Mouse (Mus musculus) embryonic stem cell, embryonic (primary cell): Measurements from ENCODE around the gene Hps1.

Source experiments
- CTCF ChIA-PET, 4 experiments: fragments of 300-600 bp in 2 of 4; fragments of 350-600 bp in 2 of 4; sonication (Branson Sonifier 250); formaldehyde crosslinking; loops; one replicate each; lab custom pipeline; 2022; ENCODE audit warnings: inconsistent platforms in 2 of 4; lab: Charles Lee
- POLR2A ChIA-PET, 4 experiments: fragments of 300-600 bp in 2 of 4; fragments of 350-600 bp in 2 of 4; sonication (Branson Sonifier 250); formaldehyde crosslinking; loops; one replicate each; lab custom pipeline; 2022; ENCODE audit warnings: antibody characterized with exemption in 4 of 4, inconsistent platforms in 1 of 4; lab: Charles Lee

Gene Hps1

DNA sequence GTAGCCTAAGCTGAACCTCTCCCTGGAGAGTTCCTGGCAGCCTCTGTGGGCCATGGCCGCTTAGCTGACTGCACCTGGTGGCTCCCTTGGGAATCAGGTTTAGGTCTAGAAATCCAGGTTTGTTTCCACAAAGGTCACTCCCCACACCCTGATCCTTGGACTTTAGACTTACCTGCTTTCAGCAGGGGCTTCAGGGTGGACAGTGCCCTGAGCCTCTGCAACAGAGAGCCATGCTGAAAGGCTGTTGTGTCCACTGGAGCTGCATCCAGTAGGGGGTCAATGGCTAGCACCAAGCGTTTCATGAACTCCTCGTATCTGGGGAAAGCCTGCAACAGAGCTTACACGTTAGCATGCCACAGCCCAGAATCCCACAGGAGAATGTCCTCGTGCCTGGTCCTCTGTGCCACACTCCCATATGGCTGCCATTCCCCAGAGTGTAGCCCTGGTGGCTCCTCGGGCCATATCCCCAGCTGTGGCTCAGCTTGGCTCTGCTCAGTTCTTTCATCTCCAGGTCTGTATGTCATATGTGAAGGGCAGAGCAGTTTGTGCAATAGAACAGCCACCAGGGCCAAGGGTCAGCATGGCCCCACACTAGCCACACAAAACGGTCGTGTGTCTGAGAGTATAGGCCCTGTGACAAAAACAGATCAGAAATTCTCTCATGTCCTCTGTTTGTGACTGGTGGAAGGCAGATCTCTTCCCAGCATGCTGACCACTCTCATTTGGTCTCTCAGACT, 39.4 kb downstream of the Hps1 start:
- CTCF ChIA-PET, result no interaction called here
- POLR2A ChIA-PET, result interaction anchor here in 2 of 4 experiments (0.6 to 1.4 kb wide), 2 partner anchors 13 to 113 kb away, joined by 3 read pairs; no protein-coding TSS in a partner anchor

DNA sequence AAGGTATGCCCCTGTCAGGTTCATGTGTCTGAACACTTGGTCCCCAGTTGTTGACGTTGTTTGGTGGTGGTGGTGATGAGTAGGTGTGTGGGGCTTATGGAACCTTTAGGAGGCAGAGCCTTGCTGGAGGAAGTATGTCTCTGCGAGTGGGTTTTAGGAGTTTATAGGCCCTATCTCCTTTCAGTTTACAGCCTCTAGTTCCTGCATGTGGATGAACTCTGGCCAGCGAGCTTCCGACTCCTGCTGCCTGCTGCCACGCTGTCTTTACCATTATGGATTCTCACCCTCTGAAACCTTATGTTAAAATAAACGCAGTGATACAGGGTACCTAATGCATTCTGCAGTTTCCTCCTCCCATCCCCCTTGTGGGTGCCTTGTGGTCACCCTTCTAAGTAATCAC, 40.0 kb downstream of the Hps1 start:
- ChIA-PET POLR2A (no interaction called here), CTCF (no interaction called here)

- CTCF ChIA-PET, result interaction anchor here in 1 of 4 experiments (0.6 kb wide), 1 partner anchor 416 kb away, joined by 3 read pairs; no protein-coding TSS in a partner anchor
- POLR2A ChIA-PET, result no interaction called here
Observed at GRCm38 (mm10) chr19:42737753-42738152, 42.0 kb downstream of the Hps1 start.

GRCm38 (mm10) chr19:42734982-42735381, 44.8 kb downstream of the Hps1 start:
- ChIA-PET CTCF (no interaction called here), POLR2A (interaction anchor here in 2 of 4 experiments (1.4 to 1.5 kb wide), 2 partner anchors 17 to 23 kb away, joined by 3 read pairs; partner anchors contain the start of gene Pyroxd2 (in 1 of the 2))

- ChIA-PET POLR2A (no interaction called here), CTCF (interaction anchor here in 1 of 4 experiments (0.6 kb wide), 1 partner anchor 1048 kb away, joined by 4 read pairs; no protein-coding TSS in a partner anchor)
Observed at GRCm38 (mm10) chr19:42727424-42727823, 52.4 kb downstream of the Hps1 start.

GRCm38 (mm10) chr19:42726766-42727165, 53.0 kb downstream of the Hps1 start:
- CTCF ChIA-PET, result no interaction called here
- POLR2A ChIA-PET, result interaction anchor here in 2 of 4 experiments (0.5 to 1.3 kb wide), 2 partner anchors 38 to 1788 kb away, joined by 3 to 4 read pairs; no protein-coding TSS in a partner anchor

- ChIA-PET POLR2A (interaction anchor here in 1 of 4 experiments (1.3 kb wide), 1 partner anchor 39 kb away, joined by 3 read pairs; no protein-coding TSS in a partner anchor), CTCF (no interaction called here)
Observed at GRCm38 (mm10) chr19:42725973-42726350, 53.8 kb downstream of the Hps1 start.

DNA sequence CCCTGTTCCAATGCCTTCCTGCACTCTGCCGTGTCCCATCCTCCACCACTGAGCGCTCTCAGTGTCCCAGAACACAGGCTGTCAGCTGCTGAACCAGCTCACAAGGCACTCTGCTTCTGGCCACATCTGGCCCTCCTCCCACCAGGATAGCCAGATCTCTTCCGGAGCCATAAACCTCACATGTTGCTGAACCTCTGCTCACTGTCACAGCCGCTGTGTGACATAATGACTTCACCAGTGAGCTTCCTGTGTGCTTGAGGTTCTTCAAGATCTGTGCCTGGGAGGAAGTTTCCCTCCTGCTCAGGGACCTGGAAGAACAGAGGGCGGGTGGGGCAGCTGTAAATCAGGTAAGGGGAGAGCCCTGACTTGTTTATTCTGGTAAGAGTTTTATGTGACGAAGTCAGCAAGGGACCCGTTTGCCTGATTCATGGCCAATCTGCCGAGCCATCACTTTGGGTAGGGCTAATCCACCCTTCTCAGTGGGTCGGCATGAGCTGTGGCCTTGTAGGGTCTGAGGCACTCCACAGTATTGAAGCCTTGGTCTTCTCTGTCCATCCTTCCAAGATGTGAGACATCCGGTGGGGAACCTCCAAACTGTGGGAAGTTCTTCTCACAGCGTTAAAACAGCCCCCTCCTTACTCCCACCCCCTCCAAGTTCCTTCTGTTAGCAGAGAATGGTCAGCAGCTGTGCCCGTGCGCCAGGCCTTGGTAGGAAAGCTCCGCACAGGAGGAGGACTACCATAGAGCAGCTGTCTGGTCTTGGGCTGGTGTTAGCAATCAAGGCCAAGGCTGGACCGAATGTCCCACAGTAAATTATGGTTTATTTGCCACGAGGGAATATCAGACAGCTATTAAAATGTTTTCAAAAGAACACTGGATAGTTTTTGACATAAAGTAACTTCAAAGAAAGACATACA, 54.5 kb downstream of the Hps1 start:
- CTCF ChIA-PET, result no interaction called here
- POLR2A ChIA-PET, result no interaction called here

- CTCF ChIA-PET, result interaction anchor here (0.6 to 1.5 kb wide), 6 partner anchors 12 to 202 kb away, joined by 3 to 5 read pairs (median 3); no protein-coding TSS in a partner anchor
Observed at GRCm38 (mm10) chr19:42723302-42723701, 56.5 kb downstream of the Hps1 start.

GRCm38 (mm10) chr19:42722500-42722899, 57.3 kb downstream of the Hps1 start:
- ChIA-PET POLR2A (interaction anchor here in 1 of 4 experiments (1.5 kb wide), 1 partner anchor 50 kb away, joined by 3 read pairs; no protein-coding TSS in a partner anchor), CTCF (interaction anchor here (0.6 to 1.5 kb wide), 5 partner anchors 11 to 201 kb away, joined by 3 to 5 read pairs (median 3); no protein-coding TSS in a partner anchor)

More at GRCm38 (mm10) chr19:42723302-42723701, 56.5 kb downstream of the Hps1 start:
- POLR2A ChIA-PET, result interaction anchor here in 2 of 4 experiments (0.6 kb wide), 2 partner anchors 27 to 525 kb away, joined by 3 to 6 read pairs; no protein-coding TSS in a partner anchor

GRCm38 (mm10) chr19:42718101-42718500, 61.7 kb downstream of the Hps1 start:
- CTCF ChIA-PET, result interaction anchor here in 3 of 4 experiments (0.6 to 1.0 kb wide), 4 partner anchors 26 to 1009 kb away, joined by 3 to 6 read pairs (median 3); partner anchors contain the start of gene Crtac1 (in 1 of the 3)

GRCm38 (mm10) chr19:42717668-42718067, 62.1 kb downstream of the Hps1 start:
- ChIA-PET POLR2A (interaction anchor here in 1 of 4 experiments (1.2 kb wide), 1 partner anchor 47 kb away, joined by 4 read pairs; no protein-coding TSS in a partner anchor), CTCF (interaction anchor here in 2 of 4 experiments (0.6 to 1.0 kb wide), 3 partner anchors 26 to 1009 kb away, joined by 3 to 6 read pairs (median 3); no protein-coding TSS in a partner anchor)

More at GRCm38 (mm10) chr19:42718101-42718500, 61.7 kb downstream of the Hps1 start:
- POLR2A ChIA-PET, result interaction anchor here in 1 of 4 experiments (1.2 kb wide), 1 partner anchor 46 kb away, joined by 4 read pairs; no protein-coding TSS in a partner anchor

DNA sequence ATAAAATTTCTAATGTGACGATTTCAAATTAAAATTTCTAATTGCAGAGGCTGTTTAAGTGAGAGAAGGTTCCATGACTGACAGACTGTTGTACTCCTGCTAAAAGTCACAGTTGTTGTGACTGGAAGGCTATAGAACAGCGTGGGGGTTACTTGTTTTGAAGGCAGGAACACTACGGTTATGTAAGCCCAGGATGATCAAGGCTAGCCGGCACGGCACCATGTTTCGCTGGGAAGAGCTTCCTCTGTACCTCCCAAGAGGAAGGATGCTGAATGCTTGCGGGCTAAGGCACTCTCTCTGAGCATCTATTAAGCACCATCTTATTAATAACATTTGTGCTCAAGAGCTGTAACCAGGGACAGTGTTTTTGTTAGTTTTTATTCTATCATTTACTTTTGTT, 63.3 kb downstream of the Hps1 start:
- CTCF ChIA-PET, result no interaction called here
- POLR2A ChIA-PET, result interaction anchor here in 1 of 4 experiments (0.9 kb wide), 1 partner anchor 14 kb away, joined by 3 read pairs; no protein-coding TSS in a partner anchor

GRCm38 (mm10) chr19:42713770-42714169, 66.0 kb downstream of the Hps1 start:
- ChIA-PET POLR2A (interaction anchor here in 1 of 4 experiments (1.4 kb wide), 1 partner anchor 22 kb away, joined by 4 read pairs; no protein-coding TSS in a partner anchor), CTCF (interaction anchor here in 1 of 4 experiments (0.5 kb wide), 1 partner anchor 772 kb away, joined by 3 read pairs; no protein-coding TSS in a partner anchor)
